Mouse (Mus musculus) small intestine, adult 2 months (tissue): Measurements from ENCODE around the gene Dusp16. TPM values are rescaled to one million over a fixed set of nuclear protein-coding genes. Genes with fewer than 3 reads are reported as not detected.

Experiments used
- H3K27ac ChIP-seq: fragments of 200-500 bp; 2 replicates; pipeline ENCODE4 v1.5.1; 2012; ENCODE audit warnings: low read depth, low read length, control low read depth, inconsistent platforms; ENCODE audit not compliant: insufficient read depth
- H3K27me3 ChIP-seq: fragments of 200-500 bp; 2 replicates; pipeline ENCODE4 v1.6.1; 2012; ENCODE audit warnings: mild to moderate bottlenecking, moderate library complexity, low read length, inconsistent platforms; ENCODE audit not compliant: control insufficient read depth, insufficient read depth
- H3K36me3 ChIP-seq: fragments of 200-500 bp; 2 replicates; pipeline ENCODE4 v1.6.1; 2012; ENCODE audit warnings: mild to moderate bottlenecking, low read length, control low read depth, inconsistent platforms; ENCODE audit not compliant: control insufficient read depth, insufficient read depth
- H3K4me1 ChIP-seq: fragments of 200-500 bp; 2 replicates; pipeline ENCODE4 v1.6.1; 2012; ENCODE audit warnings: low read length, inconsistent platforms, mixed read lengths; ENCODE audit not compliant: control insufficient read depth, insufficient read depth, insufficient read length
- H3K4me3 ChIP-seq: fragments of 200-500 bp; 2 replicates; pipeline ENCODE4 v1.5.1; 2012; ENCODE audit warnings: low read depth, mild to moderate bottlenecking, control low read depth, inconsistent platforms, low read length, moderate library complexity
- CTCF ChIP-seq: fragments of 200-500 bp; IDR thresholded peaks from 2 replicates; pipeline ENCODE4 v1.5.1; 2012; ENCODE audit warnings: low read depth, mild to moderate bottlenecking, control low read depth, inconsistent platforms, low read length, moderate library complexity, mixed read lengths; ENCODE audit not compliant: insufficient replicate concordance, insufficient read length; ENCODE audit errors: extremely low read depth
- POLR2A ChIP-seq: fragments of 200-500 bp; IDR thresholded peaks from 2 replicates; pipeline ENCODE4 v1.6.1; 2012; ENCODE audit warnings: low read depth, mild to moderate bottlenecking, control low read depth, inconsistent platforms, low read length, moderate library complexity
- WGBS: fragments of 180-500 bp; shearing (Covaris S2); methylation state at CpG from one replicate; pipeline ENCODE4 v1.1.7; 2018; 5-methylcytosine and 5-hydroxymethylcytosine counted together
- polyA plus RNA-seq: library from polyadenylated mRNA; depleted of rRNA; stranded (reverse); fragments of >200 nt; gene quantifications from 2 replicates; pipeline ENCODE4 v1.2.3, GENCODE M21; 2012

The Dusp16 gene
- polyA plus RNA-seq, 1 experiment = 26.1 TPM

DNA sequence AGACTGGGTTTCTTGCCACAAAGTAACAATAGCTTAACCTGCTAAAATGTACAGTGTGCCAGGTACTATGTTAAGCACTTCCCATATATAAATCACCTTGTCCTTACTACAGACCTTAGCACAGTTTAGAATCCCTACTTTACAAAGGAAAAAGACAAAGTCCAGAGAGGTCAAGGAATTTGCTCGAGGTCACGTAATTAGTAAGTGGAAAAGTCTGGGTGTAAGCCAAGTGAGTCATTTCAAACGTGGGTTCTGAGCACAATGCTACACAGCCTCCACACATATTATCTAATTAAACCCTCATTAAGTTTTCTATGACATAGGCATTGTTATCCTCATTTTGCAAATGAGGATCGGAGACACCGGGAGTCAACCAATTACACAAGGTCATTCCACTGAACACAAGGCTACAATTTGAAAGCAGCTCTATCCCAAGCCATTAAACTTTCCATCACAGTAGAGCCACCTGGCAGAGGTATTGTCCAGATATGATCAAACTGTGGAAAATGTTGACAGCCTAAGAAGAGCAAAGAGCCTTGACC lies 12.4 kb upstream of the Dusp16 start:
- WGBS = 37% methylated on average over 5 of the region's 5 CpGs
- TF ChIP-seq CTCF (no peak), POLR2A (no peak)
- H3K27ac ChIP-seq = peak overlapping the region; percentile 22; the same call in 1 of the 2 replicates
- peaks cover 10% of the 10 kb centered on the region for H3K4me1 ChIP-seq
- H3K27me3 ChIP-seq = no peaks in the 10 kb centered on the region
- no peak overlapping the region for H3K4me3 ChIP-seq
- H3K36me3 ChIP-seq = no peaks in the 10 kb centered on the region

DNA sequence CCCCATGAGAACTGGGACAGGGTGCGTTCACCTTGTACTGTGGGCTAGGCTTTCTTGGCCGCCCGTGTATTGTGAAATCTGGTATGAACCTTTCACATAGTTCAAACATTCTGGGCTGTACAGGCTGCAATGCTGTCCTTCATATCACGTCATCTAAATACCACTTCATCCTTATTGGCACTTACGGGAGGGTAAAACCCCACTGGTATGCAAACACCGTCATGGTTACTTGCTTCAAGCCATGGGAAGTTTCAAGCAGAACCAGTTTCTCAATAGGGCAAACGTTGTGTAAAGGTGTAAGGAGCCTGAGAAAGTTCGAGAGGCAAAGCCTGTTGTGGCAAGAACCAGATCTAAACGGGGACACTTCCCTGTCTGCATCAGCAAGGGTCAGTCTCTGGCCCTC lies 10.2 kb upstream of the Dusp16 start:
- peaks cover 10% of the 10 kb centered on the region for H3K4me1 ChIP-seq
- H3K27me3 ChIP-seq = no peaks in the 10 kb centered on the region
- 44% methylated on average over 9 of the region's 9 CpGs for WGBS
- no peak overlapping the region for H3K27ac ChIP-seq
- H3K36me3 ChIP-seq = no peaks in the 10 kb centered on the region
- no peak overlapping the region for H3K4me3 ChIP-seq
- TF ChIP-seq CTCF (no peak), POLR2A (no peak)

DNA sequence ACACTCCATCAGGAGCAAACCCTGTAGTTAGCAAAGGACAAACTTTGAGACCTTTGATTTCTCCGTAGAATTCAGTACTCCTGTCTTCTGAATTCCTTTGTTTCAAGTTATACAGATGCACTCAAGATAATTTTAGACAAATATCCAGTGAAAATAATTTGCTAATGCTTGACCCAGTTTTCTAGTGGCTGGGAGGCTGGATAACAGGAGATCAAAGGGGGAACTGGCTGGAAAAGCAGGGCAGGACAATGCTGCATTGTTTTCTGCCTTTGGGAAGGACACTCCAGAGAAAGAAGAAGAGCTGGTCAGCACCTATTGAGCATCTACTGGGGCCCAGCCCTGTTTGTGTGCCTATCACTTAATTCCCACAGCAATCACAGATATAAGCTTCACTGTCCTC lies 9.1 kb upstream of the Dusp16 start:
- Histone ChIP-seq H3K27ac (no peak overlapping the region), H3K36me3 (no peaks in the 10 kb centered on the region), H3K4me1 (peaks cover 10% of the 10 kb centered on the region), H3K27me3 (no peaks in the 10 kb centered on the region), H3K4me3 (no peak overlapping the region)
- TF ChIP-seq POLR2A = no peak
- TF ChIP-seq CTCF = no peak
- WGBS = 78% methylated on average over 1 of the region's 1 CpGs

DNA sequence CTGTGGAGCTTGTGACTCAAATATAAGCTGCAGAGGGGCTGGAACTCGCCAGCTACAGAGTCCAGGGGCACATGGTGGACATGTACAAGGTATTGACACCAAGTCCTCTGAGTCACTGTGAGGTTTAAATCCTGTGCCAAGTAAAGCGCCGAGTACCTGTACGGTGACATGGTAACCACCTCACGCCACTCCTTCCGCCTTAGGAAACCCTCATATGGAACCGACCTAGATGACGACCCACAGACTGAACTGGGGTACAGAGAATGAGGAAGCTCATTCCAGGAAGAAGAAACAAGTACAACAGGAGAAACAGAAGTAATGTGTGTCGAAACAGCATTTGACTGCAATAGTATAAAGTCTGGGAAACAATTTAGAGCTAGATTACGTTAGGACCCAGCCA lies 3.9 kb upstream of the Dusp16 start:
- H3K27me3 ChIP-seq = no peaks in the 10 kb centered on the region
- no peak overlapping the region for H3K4me3 ChIP-seq
- TF ChIP-seq CTCF (no peak), POLR2A (no peak)
- WGBS = 82% methylated on average over 10 of the region's 10 CpGs
- no peaks in the 10 kb centered on the region for H3K36me3 ChIP-seq
- H3K4me1 ChIP-seq = peaks cover 8% of the 10 kb centered on the region; the same call in 1 of the 2 replicates
- no peak overlapping the region for H3K27ac ChIP-seq

DNA sequence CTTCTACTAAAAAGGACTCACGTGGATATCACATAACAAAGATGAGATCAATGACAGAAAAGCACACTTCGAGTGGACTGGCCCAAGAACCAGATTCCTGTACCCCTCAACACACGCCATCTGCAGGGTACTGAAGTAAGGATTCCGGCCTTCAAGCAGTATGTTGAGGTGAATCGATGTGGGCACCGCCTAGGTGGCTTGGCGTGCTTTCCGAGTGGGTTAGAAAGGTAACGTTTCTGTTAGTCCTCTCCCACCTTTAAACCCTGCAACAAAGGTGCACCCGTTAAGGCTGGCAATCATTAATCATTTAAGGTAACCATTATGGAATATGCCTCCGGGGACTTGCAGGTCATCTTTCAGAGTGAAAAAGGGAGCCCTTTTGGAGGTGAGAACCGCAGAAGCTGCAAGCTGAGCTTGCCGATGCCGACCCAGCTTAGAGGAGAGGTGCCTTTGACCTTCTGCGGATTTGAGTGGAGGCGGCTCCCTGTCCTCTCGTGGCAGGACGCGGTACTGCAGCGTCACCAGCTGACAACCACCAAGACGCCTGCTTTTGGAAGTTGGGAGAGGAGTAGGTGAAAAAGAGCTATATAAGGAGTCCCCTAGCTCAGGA lies 1.6 kb upstream of the Dusp16 start:
- H3K4me3 ChIP-seq = peak overlapping the region; percentile 20
- H3K36me3 ChIP-seq = no peaks in the 10 kb centered on the region
- H3K27ac ChIP-seq = peak overlapping the region; percentile 24; the same call in 1 of the 2 replicates
- H3K4me1 ChIP-seq = peaks cover 8% of the 10 kb centered on the region; the same call in 1 of the 2 replicates
- 8% methylated on average over 21 of the region's 21 CpGs for WGBS
- no peaks in the 10 kb centered on the region for H3K27me3 ChIP-seq
- TF ChIP-seq CTCF = peak; percentile 96
- peak; percentile 47; the same call in 1 of the 2 replicates for TF ChIP-seq POLR2A

DNA sequence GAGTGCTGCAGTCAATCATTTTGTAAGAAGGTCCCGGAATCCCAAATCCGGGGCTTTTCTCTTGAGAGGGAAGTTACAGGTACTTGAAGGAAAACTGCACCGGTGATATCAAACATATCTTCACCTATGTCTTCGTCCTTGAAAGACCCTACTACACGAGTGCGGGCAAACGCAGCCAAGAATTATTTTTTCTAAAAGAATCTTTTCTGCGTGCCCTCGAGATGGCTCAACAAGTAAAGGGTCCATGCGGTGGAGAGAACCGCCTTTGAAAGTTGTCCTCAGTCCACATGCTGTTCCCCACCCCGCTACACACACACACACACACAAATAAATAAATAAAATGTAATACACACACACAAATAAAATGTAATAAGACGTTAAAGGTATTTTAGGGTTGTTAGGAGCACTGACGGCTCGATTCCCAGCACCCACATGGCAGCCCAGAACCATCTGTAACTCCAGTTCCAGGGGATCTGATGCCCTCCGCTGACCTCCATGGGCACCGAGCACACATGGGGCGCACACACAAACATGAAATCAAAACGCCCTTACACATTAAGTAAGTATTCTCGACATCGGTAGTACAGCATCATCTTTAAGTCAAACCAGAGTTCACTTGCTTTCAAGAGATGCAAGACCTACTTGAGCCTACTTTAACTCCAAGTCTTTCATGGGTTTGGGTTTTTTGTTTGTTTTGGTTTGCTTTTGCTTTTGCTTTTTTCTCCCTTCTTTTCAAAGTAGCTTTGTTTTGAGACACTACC lies 801 bp upstream of the Dusp16 start:
- H3K27me3 ChIP-seq = no peaks in the 10 kb centered on the region
- peak overlapping the region; percentile 24; the same call in 1 of the 2 replicates for H3K27ac ChIP-seq
- TF ChIP-seq POLR2A = no peak
- no peak for TF ChIP-seq CTCF
- no peaks in the 10 kb centered on the region for H3K36me3 ChIP-seq
- H3K4me3 ChIP-seq = peak overlapping the region; percentile 64
- 65% methylated on average over 21 of the region's 21 CpGs for WGBS
- H3K4me1 ChIP-seq = peaks cover 10% of the 10 kb centered on the region; the same call in 1 of the 2 replicates

DNA sequence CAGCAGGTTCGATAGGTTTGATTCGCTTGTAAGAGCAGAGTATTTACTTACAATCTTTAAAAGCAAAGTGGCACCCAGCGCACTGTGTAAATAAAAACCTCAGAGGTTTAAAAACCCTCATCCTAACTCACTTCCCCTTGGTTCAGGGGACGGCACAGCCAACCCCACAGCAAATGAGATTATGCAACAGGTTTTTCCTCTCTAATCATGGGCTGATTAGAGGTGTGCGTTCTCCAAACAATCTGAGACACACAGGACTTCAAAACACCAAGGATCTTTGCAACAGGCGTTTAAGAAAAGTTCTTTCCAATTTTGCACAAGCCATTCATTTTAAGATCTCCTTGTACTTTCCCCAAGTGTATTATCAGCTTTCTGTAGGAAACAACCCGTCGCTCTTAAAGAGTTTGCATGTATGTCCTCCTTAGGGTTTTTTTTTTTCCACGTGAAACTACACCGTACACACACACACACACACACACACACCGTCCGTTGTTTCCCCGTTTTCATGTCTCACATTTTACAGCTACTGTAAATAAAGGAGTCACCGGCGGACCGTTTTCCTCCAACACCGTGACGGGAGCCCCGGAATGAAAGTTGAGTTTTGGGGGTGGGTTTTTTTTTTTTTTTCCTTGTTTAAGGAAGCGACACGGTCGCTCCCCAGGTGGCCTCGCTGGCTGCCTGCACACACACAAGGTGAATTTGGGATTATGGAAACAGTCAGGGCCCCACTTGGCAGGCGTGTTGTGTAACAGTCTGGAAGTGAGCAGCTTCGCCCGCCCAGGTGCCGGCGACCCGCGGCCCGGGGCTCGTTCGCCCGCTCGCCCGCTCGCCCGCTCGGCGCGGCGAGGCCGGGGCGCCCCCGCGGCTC lies 940 bp downstream of the Dusp16 start:
- Histone ChIP-seq H3K27me3 (no peaks in the 10 kb centered on the region), H3K27ac (peak overlapping the region; percentile 95), H3K4me1 (peaks cover 13% of the 10 kb centered on the region; the same call in 1 of the 2 replicates), H3K36me3 (peaks cover 1% of the 10 kb centered on the region; the same call in 1 of the 2 replicates), H3K4me3 (peak overlapping the region; percentile 95)
- under 1% methylated on average over 46 of the region's 46 CpGs for WGBS
- TF ChIP-seq POLR2A (no peak), CTCF (no peak)
